Mouse (Mus musculus) ES-Bruce4 (cell line): ENCODE data around the gene Ciapin1. TPM values are rescaled to one million over a fixed set of nuclear protein-coding genes. Genes with fewer than 3 reads are reported as not detected.
"Not testable (repeated sequence)": the region's sequence is repeated elsewhere in the genome, so short reads cannot be mapped to it uniquely, and the experiment has no call there.

Source experiments
- H3K27ac ChIP-seq: 2 replicates; pipeline ENCODE4 v1.5.1; 2012; ENCODE audit warnings: low read length, inconsistent platforms; ENCODE audit not compliant: insufficient read depth
- H3K27me3 ChIP-seq: 2 replicates; pipeline ENCODE4 v1.6.1; 2012; ENCODE audit warnings: mild to moderate bottlenecking, low read length, inconsistent platforms; ENCODE audit not compliant: control insufficient read depth, poor library complexity, insufficient read depth, severe bottlenecking
- H3K36me3 ChIP-seq: 2 replicates; pipeline ENCODE4 v1.6.1; 2012; ENCODE audit warnings: inconsistent platforms, mild to moderate bottlenecking, low read length, moderate library complexity; ENCODE audit not compliant: control insufficient read depth, poor library complexity, insufficient read depth, severe bottlenecking
- H3K4me1 ChIP-seq: one replicate; pipeline ENCODE4 v1.8.1; 2011; ENCODE audit warnings: low read length; ENCODE audit not compliant: control insufficient read depth, insufficient read depth
- H3K4me3 ChIP-seq: 2 replicates; pipeline ENCODE4 v1.5.1; 2011; ENCODE audit warnings: low read depth, mild to moderate bottlenecking, low read length
- H3K9ac ChIP-seq: 2 replicates; pipeline ENCODE4 v1.6.1; 2012; ENCODE audit warnings: low read depth, mild to moderate bottlenecking, inconsistent platforms; ENCODE audit not compliant: poor library complexity, severe bottlenecking
- H3K9me3 ChIP-seq: replicated peaks from 2 replicates; pipeline ENCODE4 v1.6.1; 2012; ENCODE audit warnings: mild to moderate bottlenecking, low read length, inconsistent platforms; ENCODE audit not compliant: control insufficient read depth, poor library complexity, insufficient read depth, severe bottlenecking
- CTCF ChIP-seq: IDR thresholded peaks from one replicate; pipeline ENCODE4 v1.8.1; 2011; ENCODE audit warnings: low read depth, low read length
- EP300 ChIP-seq: IDR thresholded peaks from 2 replicates; pipeline ENCODE4 v1.6.1; 2011; ENCODE audit warnings: low read depth, low read length; ENCODE audit not compliant: insufficient read depth
- POLR2A ChIP-seq: IDR thresholded peaks from one replicate; pipeline ENCODE4 v1.8.1; 2011; ENCODE audit warnings: low read length; ENCODE audit not compliant: insufficient read depth
- polyA plus RNA-seq: library from polyadenylated mRNA; stranded (reverse); fragments of >200 nt; gene quantifications from 2 replicates; pipeline ENCODE4 v1.2.4, GENCODE M21; 2011; ENCODE audit warnings: low read depth; ENCODE audit not compliant: missing spikeins, insufficient read depth, insufficient read length

Ciapin1 gene
- polyA plus RNA-seq, 1 experiment, result 75.8 TPM

DNA sequence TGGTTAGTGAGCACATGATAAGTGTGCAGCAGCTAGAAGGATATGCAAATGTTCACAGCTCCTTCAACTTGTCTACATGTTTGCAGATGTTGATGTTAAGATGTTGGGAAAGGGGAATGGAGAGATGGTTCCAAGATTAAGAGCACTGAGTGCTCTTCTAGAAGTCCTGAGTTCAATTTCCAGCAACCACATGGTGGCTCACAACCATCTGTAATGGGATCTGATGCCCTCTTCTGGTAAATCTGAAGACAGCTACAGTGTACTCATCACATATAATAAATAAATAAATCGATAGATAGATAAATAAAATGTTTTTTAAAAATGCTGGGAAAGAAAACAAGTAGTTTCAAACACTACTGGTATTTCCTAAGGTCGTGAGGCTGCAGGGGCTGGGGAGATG, 3.0 kb upstream of the Ciapin1 start:
- no peak overlapping the region for H3K27ac ChIP-seq
- H3K9ac ChIP-seq, result no peak overlapping the region
- TF ChIP-seq EP300, result no peak
- no peak for TF ChIP-seq CTCF
- TF ChIP-seq POLR2A, result no peak
- H3K4me1 ChIP-seq, result no peaks in the 10 kb centered on the region
- no peaks in the 10 kb centered on the region for H3K9me3 ChIP-seq
- H3K36me3 ChIP-seq, result peaks cover 12% of the 10 kb centered on the region
- no peak overlapping the region for H3K4me3 ChIP-seq
- no peaks in the 10 kb centered on the region for H3K27me3 ChIP-seq

DNA sequence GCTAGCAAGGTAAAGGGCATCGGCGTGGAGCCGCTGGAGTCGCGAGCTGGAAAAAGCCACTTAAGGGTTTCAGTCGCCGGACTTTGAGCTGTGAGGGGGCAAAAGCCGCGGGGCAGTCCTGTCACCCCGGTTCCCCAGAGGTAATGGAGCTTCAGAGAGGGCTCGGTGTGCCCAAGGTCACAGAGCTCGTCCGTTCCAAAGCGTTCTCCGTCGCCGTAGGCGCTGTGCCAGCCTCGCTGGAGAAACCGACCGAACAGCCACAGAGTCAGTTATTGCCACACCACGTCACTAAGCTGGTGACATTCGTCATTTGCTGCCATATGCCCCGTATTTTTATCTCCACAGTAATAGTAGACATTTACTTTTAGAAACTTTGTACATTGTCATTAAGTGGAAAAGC, 442 bp upstream of the Ciapin1 start:
- H3K27ac ChIP-seq, result no peak overlapping the region
- H3K9me3 ChIP-seq, result no peaks in the 10 kb centered on the region
- no peak for TF ChIP-seq POLR2A
- no peak for TF ChIP-seq EP300
- TF ChIP-seq CTCF, result no peak
- peaks cover 5% of the 10 kb centered on the region for H3K36me3 ChIP-seq
- no peaks in the 10 kb centered on the region for H3K27me3 ChIP-seq
- peak overlapping the region; percentile 83 for H3K4me3 ChIP-seq
- peak overlapping the region; percentile 98 for H3K9ac ChIP-seq
- no peaks in the 10 kb centered on the region for H3K4me1 ChIP-seq

DNA sequence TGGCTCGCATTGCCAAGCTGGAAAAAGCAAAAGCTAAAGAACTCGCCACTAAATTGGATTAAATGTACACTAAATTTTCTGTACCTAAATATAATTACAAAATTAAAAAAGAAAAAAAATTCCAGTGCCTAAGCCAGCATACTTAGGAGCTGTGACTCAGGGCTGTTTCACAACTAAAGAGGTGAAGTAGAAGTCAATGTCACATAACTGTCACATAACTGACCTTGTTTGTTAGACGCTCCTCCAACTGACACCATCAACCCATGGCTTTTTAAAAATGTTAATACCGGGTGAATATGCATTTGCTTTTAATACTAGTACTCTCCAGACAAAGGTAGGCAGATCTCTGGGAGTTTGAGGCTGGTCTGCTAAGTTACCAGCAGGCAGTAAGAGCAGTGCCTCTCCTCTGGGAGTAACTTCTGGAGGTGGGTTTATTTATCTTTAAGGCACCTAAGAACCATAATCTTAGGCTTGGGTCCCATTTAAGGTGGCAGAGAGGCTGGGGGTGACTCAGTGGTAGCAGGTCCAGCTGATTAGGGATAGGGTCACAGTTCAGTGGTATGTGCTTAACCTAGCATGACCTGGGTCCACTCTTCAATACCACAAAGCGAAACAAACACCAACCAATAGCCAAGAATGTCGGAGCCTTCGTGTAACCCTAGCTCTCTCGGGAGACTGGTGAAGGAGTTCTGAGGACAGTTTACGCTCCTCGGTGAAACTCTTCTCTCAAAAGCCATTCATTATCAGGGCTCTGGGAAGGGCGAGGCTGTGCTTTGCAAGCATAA, 1.5 kb downstream of the Ciapin1 start:
- peaks cover 12% of the 10 kb centered on the region for H3K36me3 ChIP-seq
- H3K27me3 ChIP-seq, result no peaks in the 10 kb centered on the region
- no peaks in the 10 kb centered on the region for H3K4me1 ChIP-seq
- peak overlapping the region; percentile 98 for H3K9ac ChIP-seq
- no peak overlapping the region for H3K27ac ChIP-seq
- no peaks in the 10 kb centered on the region for H3K9me3 ChIP-seq
- peak overlapping the region; percentile 21 for H3K4me3 ChIP-seq
- no peak for TF ChIP-seq CTCF

DNA sequence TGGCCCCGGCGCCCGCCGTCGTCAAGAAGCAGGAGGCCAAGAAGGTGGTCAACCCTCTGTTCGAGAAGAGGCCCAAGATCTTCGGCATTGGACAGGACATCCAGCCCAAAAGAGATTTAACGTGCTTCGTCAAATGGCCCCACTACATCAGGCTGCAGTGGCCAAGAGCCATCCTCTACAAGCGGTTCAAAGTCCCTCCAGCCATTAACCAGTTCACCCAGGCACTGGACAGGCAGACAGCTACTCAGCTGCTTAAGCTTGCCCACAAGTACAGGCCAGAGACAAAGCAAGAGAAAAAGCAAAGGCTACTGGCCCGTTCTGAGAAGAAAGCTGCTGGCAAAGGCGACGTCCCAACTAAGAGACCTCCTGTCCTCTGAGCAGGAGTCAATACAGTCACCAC, 2.4 kb downstream of the Ciapin1 start:
- H3K9me3 ChIP-seq, H3K9ac ChIP-seq, H3K4me3 ChIP-seq, H3K4me1 ChIP-seq, H3K27ac ChIP-seq, H3K27me3 ChIP-seq: not testable (repeated sequence)
- peaks cover 21% of the 10 kb centered on the region for H3K36me3 ChIP-seq

DNA sequence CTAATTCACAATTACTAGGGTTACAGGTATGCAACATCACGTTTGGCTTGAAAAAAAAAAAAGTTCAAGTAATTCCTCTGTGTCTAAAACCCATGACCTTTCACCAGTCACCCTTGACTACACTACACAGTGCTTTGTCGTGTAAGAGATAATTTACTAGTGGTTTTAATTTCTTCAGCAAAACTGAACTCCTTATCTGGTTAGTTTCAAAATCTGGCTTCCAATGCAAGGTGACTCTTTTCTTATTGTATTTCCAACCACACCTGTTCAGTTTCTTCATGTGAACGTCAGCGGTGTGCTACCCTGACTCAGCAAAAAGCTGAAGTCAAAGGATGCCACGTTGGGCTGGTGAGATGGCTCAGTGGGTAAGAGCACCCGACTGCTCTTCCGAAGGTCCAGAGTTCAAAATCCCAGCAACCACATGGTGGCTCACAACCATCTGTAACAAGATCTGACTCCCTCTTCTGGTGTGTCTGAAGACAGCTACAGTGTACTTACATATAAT, 4.2 kb downstream of the Ciapin1 start:
- H3K4me3 ChIP-seq, H3K27me3 ChIP-seq, H3K9me3 ChIP-seq, H3K4me1 ChIP-seq: not testable (repeated sequence)
- peak overlapping the region; percentile 28; the same call in 1 of the 2 replicates for H3K9ac ChIP-seq
- 0 out of 2 replicates have a peak overlapping the region, but pooled peaks have one; percentile 41 for H3K27ac ChIP-seq
- H3K36me3 ChIP-seq, result peaks cover 30% of the 10 kb centered on the region

DNA sequence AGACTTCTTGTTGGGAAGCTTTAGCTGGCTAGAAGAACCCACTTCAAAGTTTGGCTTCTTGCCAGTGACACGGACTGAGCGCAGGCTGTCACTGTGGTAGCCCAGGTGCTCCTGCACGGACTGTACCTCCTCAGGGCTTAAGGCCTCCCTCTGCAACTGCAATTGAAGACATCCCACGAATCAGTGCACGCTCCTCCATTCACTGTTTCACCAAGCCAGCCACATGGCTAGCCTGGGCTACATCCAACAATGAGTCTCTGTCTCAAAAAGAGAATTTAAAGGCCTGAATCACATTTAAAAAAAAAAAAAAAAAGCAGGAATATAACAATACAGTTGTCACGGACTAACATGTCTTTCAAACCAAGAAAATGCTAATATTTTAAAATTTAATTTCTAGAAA, 9.9 kb downstream of the Ciapin1 start:
- Histone ChIP-seq H3K36me3 (peaks cover 67% of the 10 kb centered on the region), H3K4me1 (no peaks in the 10 kb centered on the region), H3K9ac (no peak overlapping the region), H3K27me3 (no peaks in the 10 kb centered on the region), H3K27ac (no peak overlapping the region), H3K4me3 (no peak overlapping the region), H3K9me3 (0 out of 2 replicates have a peak, but pooled peaks cover 6% of the 10 kb centered on the region)
- no peak for TF ChIP-seq EP300
- no peak for TF ChIP-seq POLR2A
- TF ChIP-seq CTCF, result no peak
